Mouse (Mus musculus): Measurements from ENCODE around the gene Rassf2. TPM values are rescaled to one million over a fixed set of nuclear protein-coding genes. Genes with fewer than 3 reads are reported as not detected.

Gene Rassf2
- polyA plus RNA-seq, 1 experiment from 2014 or later: 17.9 TPM

Other genes starting within 250 kb of the Rassf2 start
- gene Erv3, start 170.5 kb downstream of the Rassf2 start, polyA plus RNA-seq (2014; fragmentation: Nextera tagmentation; extraction: Ambion mirVana): not detected in 2 replicates
- 111 and 125 TPM in 2 replicates for gene Prnp, start 120.3 kb downstream of the Rassf2 start, polyA plus RNA-seq (2014; fragmentation: Nextera tagmentation; extraction: Ambion mirVana)
- 0.32 TPM in 1 of 2 replicates, not detected in the other for gene Prn, start 120.3 kb downstream of the Rassf2 start, polyA plus RNA-seq (2014; fragmentation: Nextera tagmentation; extraction: Ambion mirVana)
- 13.6 and 14.1 TPM in 2 replicates for gene Prnd, start 79.4 kb downstream of the Rassf2 start, polyA plus RNA-seq (2014; fragmentation: Nextera tagmentation; extraction: Ambion mirVana)
- gene Slc23a2, start 114.8 kb upstream of the Rassf2 start, polyA plus RNA-seq (2014; fragmentation: Nextera tagmentation; extraction: Ambion mirVana): 19.3 and 25.3 TPM in 2 replicates
- 51.3 and 53.6 TPM in 2 replicates for gene Tmem230, start 217.5 kb upstream of the Rassf2 start, polyA plus RNA-seq (2014; fragmentation: Nextera tagmentation; extraction: Ambion mirVana)
- gene Pcna, start 223.1 kb upstream of the Rassf2 start, polyA plus RNA-seq (2014; fragmentation: Nextera tagmentation; extraction: Ambion mirVana): 217 and 258 TPM in 2 replicates
- 23.2 and 29.3 TPM in 2 replicates for gene Cds2, start 232.9 kb upstream of the Rassf2 start, polyA plus RNA-seq (2014; fragmentation: Nextera tagmentation; extraction: Ambion mirVana)